Mouse (Mus musculus): ENCODE measurements at regions not wholly inside any gene's neighbourhood (a gene's known extent, or its start where the extent isn't known, plus 50 kb on each side); places are given as distances from the start of the nearest gene placed in this dataset.
"Not testable (repeated sequence)": the region's sequence is repeated elsewhere in the genome, so short reads cannot be mapped to it uniquely, and the experiment has no call there.

DNA sequence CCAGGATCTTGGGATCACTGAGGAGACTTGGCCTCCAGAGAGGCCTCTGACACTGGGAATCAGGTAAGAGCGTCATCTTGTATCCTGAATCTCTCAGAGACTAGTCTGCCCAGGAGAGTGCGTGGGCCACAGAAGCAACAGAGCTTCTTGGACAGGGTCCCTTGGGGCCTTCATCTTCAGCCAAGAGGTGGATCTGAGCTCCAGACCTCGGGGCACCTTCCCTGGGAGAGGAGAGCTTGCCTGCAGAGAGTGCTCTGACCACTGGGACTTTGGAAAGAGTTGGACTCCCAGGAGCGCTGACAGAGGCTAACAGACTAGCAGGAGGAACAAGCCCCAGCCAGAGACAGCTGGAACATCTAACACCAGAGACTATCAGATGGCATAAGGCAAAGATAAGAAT lies 73.9 kb upstream of the Gm15319 start:
- H3K36me3 ChIP-seq (replicated peaks; ENCODE audit: control insufficient read depth, insufficient read depth, low read length); H3K9ac ChIP-seq (replicated peaks; ENCODE audit: low read depth, low read length); H3K4me1 ChIP-seq (ENCODE audit: control insufficient read depth, insufficient read depth); H3K27me3 ChIP-seq (ENCODE audit: control insufficient read depth, insufficient read depth, low read length); H3K4me2 ChIP-seq (ENCODE audit: low read depth, low read length); H3K9me3 ChIP-seq (replicated peaks; ENCODE audit: control insufficient read depth, low read length); H3K27ac ChIP-seq (ENCODE audit: low read depth); ATAC-seq (ENCODE audit: insufficient read depth, low read depth); H3K4me3 ChIP-seq (ENCODE audit: low read depth, low read length); DNase-seq (ENCODE audit: low spot score): not testable (repeated sequence)
- WGBS, result 66% methylated on average over 4 of the region's 4 CpGs

DNA sequence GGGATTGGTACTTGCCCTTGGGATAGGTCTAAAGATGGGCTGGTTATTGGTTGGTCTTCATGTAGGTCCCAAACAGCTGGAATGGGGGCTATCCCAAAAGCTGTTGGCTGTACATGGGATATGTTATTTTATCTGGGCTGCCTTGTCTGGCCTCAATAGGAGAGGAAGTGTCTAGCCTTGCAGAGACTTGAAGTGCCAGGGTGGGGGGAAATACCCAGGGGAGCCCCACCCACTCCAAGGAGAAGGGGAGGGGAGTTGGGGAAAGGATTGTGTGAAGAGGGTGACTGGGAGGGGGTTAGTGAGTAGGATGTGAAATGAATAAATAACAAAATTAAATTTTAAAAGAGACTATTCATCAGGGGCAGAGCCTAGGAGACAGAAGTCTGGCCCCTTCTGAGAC lies 70.2 kb upstream of the Gm15319 start:
- not testable (repeated sequence) for H3K4me1 ChIP-seq (ENCODE audit: control insufficient read depth, insufficient read depth); H3K36me3 ChIP-seq (replicated peaks; ENCODE audit: control insufficient read depth, insufficient read depth, low read length); DNase-seq (ENCODE audit: low spot score); H3K4me2 ChIP-seq (ENCODE audit: low read depth, low read length); H3K9ac ChIP-seq (replicated peaks; ENCODE audit: low read depth, low read length); H3K27ac ChIP-seq (ENCODE audit: low read depth); H3K4me3 ChIP-seq (ENCODE audit: low read depth, low read length); ATAC-seq (ENCODE audit: insufficient read depth, low read depth); H3K27me3 ChIP-seq (ENCODE audit: control insufficient read depth, insufficient read depth, low read length); H3K9me3 ChIP-seq (replicated peaks; ENCODE audit: control insufficient read depth, low read length)

DNA sequence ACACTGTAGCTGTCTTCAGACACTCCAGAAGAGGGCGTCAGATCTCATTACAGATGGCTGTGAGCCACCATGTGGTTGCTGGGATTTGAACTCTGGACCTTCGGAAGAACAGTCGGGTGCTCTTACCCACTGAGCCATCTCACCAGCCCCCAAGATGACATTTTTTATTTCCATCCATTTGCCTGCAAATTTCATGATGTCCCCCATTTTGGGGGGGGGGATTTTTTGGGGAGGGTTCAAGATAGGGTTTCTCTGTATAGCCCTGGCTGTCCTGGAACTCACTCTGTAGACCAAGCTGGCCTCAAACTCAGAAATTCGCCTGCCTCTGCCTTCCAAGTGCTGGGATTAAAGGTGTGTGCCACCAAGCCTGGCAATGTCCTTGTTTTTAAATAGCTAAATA lies 66.5 kb upstream of the Gm15319 start:
- 100% methylated on average over 1 of the region's 4 CpGs for WGBS
- H3K4me2 ChIP-seq (ENCODE audit: low read depth, low read length); ATAC-seq (ENCODE audit: insufficient read depth, low read depth): not testable (repeated sequence)

DNA sequence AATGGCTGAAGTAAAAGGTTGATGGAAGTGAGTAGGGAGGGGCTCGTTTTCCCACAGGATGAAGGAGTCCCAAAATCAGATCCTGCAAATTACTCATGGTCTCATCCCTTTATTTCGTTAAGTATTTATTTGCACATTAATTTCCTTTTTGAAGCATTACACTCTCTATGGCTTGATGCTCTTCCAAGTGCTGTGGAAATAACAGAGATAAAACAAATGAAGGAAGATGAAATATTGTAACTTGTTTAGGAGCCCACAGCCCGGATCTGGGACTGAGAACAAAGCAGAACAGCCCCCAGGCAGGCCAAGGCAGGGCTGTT lies 61.9 kb upstream of the Gm15319 start:
- H3K27ac ChIP-seq (ENCODE audit: low read depth); H3K4me1 ChIP-seq (ENCODE audit: control insufficient read depth, insufficient read depth); H3K9me3 ChIP-seq (replicated peaks; ENCODE audit: control insufficient read depth, low read length); H3K4me2 ChIP-seq (ENCODE audit: low read depth, low read length); H3K36me3 ChIP-seq (replicated peaks; ENCODE audit: control insufficient read depth, insufficient read depth, low read length); H3K9ac ChIP-seq (replicated peaks; ENCODE audit: low read depth, low read length); H3K27me3 ChIP-seq (ENCODE audit: control insufficient read depth, insufficient read depth, low read length); ATAC-seq (ENCODE audit: insufficient read depth, low read depth): not testable (repeated sequence)
- 30% methylated on average over 3 of the region's 3 CpGs for WGBS
- DNase-seq (ENCODE audit: low spot score), result peak; percentile 4
- peak overlapping the region; percentile 59 for H3K4me3 ChIP-seq (ENCODE audit: low read depth, low read length)

More for the DNA sequence above, 66.5 kb upstream of the Gm15319 start:
- H3K4me1 ChIP-seq (ENCODE audit: control insufficient read depth, insufficient read depth); H3K27me3 ChIP-seq (ENCODE audit: control insufficient read depth, insufficient read depth, low read length); H3K36me3 ChIP-seq (replicated peaks; ENCODE audit: control insufficient read depth, insufficient read depth, low read length); H3K27ac ChIP-seq (ENCODE audit: low read depth); H3K9me3 ChIP-seq (replicated peaks; ENCODE audit: control insufficient read depth, low read length); DNase-seq (ENCODE audit: low spot score); H3K9ac ChIP-seq (replicated peaks; ENCODE audit: low read depth, low read length); H3K4me3 ChIP-seq (ENCODE audit: low read depth, low read length): not testable (repeated sequence)

DNA sequence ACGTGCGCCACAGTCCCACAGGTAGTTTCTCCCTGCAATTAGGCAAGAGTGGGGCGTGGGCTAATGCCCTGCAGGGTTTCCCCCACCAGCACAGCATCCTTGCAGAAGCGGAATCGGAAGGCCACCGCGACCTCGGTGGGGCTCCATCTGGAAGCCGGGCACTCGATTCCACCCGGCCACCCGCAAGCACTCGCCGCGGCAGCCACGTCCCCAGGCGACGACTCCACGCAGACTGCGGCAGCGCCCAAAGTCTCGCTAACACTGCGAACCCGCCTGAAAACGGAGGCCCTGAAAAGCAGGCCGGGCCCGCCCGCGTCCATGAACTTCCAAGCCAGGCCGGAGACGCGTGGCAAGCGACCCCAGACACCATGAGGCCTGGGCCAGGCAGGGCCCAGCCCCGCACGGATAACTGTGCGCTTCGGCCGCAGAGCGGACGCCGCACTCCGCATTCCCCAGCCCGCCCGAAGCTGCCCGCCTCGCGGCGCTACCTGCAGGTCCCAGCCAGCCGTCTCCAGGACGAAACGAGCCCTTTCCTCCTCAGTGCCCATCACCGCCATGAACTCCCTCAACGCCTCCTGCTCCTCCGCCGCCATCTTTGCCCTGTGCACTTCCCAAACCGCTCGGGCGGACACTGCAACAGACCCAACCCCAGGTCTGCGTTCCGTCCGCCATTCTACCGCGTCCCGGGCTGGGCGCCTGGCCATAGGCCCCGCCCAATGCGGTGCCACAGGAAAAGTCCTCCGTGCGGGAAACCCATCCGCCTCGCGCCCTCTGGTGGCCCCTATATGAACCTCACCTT lies 61.3 kb upstream of the Gm15319 start:
- peak; percentile 100 for ATAC-seq (ENCODE audit: insufficient read depth, low read depth)
- not testable (repeated sequence) for H3K36me3 ChIP-seq (replicated peaks; ENCODE audit: control insufficient read depth, insufficient read depth, low read length); H3K9me3 ChIP-seq (replicated peaks; ENCODE audit: control insufficient read depth, low read length); H3K27me3 ChIP-seq (ENCODE audit: control insufficient read depth, insufficient read depth, low read length); H3K4me1 ChIP-seq (ENCODE audit: control insufficient read depth, insufficient read depth)
- under 1% methylated on average over 62 of the region's 72 CpGs for WGBS
- peak; percentile 94 for DNase-seq (ENCODE audit: low spot score)
- Histone ChIP-seq H3K27ac (ENCODE audit: low read depth) (peak overlapping the region; percentile 59), H3K9ac (replicated peaks; ENCODE audit: low read depth, low read length) (peak overlapping the region; percentile 62), H3K4me3 (ENCODE audit: low read depth, low read length) (peak overlapping the region; percentile 59), H3K4me2 (ENCODE audit: low read depth, low read length) (peak overlapping the region; percentile 51)
- TF ChIP-seq EP300 (IDR thresholded peaks at IDR 0.05; ENCODE audit: low read depth), result 0 out of 2 replicates have a peak, but pooled peaks have one; percentile 40
- TF ChIP-seq CTCF (IDR thresholded peaks at IDR 0.05; ENCODE audit: low read depth), result peak; percentile 88

DNA sequence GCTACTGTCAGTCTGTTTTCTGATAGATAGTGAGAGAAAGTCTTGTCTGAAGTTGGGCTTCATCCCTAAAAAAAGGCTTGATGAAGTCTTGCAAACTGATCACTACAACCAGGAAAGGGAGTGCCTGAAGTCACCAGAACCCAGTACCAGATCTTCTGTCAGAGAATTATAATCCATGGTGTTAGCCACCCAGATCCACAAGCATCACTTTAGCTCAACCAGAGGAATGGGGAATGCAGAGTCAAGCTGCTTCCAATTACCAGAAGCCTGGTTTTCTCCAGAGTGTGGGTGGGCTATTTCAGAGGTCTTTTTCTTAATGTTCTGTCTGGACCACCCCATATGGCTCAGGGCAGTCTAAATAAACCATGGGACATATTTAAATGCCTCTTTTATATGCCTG lies 57.8 kb upstream of the Gm15319 start:
- H3K36me3 ChIP-seq (replicated peaks; ENCODE audit: control insufficient read depth, insufficient read depth, low read length); H3K4me1 ChIP-seq (ENCODE audit: control insufficient read depth, insufficient read depth); H3K9me3 ChIP-seq (replicated peaks; ENCODE audit: control insufficient read depth, low read length); H3K4me2 ChIP-seq (ENCODE audit: low read depth, low read length); DNase-seq (ENCODE audit: low spot score); H3K9ac ChIP-seq (replicated peaks; ENCODE audit: low read depth, low read length); H3K27me3 ChIP-seq (ENCODE audit: control insufficient read depth, insufficient read depth, low read length); ATAC-seq (ENCODE audit: insufficient read depth, low read depth); H3K4me3 ChIP-seq (ENCODE audit: low read depth, low read length); H3K27ac ChIP-seq (ENCODE audit: low read depth): not testable (repeated sequence)

Data from heart, postnatal 0 days (tissue).